Mouse (Mus musculus) G1E (cell line): ENCODE measurements around the gene Fabp7.

Experiments used
- GATA1 ChIP-seq: IDR thresholded peaks from 2 replicates; pipeline ENCODE4 v1.6.1; 2012; ENCODE audit warnings: borderline replicate concordance, low read length, inconsistent platforms, mixed read lengths
- POLR2AphosphoS5 ChIP-seq: IDR thresholded peaks from 2 replicates; pipeline ENCODE4 v1.6.1; 2012; ENCODE audit warnings: low read depth, low read length, inconsistent platforms; ENCODE audit not compliant: insufficient replicate concordance

- no peak for TF ChIP-seq POLR2AphosphoS5
- TF ChIP-seq GATA1: no peak
Measured at GRCm38 (mm10) chr10:57784876-57785150, at the start of gene Fabp7.
